Mouse (Mus musculus): ENCODE results near the gene Ovol3.

Gene Ovol3

DNA sequence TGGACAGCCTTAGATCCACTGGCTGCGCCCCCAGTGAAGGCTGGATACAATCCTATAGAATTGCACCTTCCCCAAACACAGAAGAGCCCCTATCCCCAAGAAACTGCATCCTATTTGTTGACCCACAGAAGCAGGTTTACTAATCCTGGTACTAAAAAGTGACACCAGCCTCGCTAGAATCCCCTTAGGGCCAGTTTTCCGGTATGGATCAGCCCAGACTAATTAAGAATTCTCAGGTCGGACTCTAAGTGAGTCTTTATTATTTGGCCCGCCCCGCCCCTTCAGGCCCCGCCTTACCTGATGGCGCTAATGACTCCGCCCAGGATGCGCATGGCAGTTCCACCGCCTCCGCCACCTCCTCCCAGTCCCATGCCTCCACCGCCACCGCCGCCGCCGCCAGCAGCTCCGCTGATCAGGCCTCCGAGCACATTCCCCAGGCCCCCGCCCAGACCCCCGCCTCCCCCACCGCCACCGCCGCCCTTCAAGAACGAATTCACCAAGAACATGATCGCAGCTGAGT, 41.9 kb downstream of the Ovol3 start:
- DNase-seq, result peak; percentile 89

DNA sequence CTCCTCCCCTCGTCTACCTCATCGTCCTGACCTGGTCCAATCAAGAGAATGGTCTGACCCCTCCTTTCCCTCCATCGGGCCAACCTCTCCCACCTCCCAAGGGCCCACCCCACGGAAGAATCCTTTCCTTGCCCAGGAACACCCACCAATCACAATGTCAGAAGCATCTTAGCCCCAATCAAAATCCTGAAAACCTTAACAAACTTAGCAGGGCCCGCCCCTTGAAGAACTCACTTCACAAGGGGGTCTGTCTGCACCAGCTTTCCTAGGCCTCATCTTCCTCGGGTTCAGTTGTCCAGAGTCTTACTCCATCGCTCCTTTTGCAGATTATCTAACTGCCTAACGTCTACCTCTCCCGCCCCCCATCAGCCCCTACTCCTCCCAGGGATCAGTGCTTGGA, 42.5 kb downstream of the Ovol3 start:
- DNase-seq, result peak; percentile 51

DNA sequence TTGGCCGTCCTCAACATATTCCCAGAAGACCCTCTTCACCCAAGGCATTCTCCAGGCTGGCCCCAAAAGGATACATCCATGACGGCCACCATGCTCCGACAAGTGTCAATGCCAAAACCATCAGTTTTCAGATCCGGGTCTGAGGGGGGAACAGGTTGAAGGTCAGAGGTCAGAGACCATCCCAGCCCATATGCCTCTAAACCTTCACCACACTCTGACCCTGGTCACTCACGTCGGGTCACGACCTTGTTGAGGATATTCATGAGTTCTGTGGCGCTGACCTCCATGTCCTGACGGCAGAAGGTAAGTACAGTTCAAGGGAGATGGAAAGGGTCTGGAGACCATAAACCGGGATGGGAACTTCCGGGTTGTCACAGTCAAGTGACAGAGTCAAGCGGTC, 43.4 kb downstream of the Ovol3 start:
- peak; percentile 50 for DNase-seq

DNA sequence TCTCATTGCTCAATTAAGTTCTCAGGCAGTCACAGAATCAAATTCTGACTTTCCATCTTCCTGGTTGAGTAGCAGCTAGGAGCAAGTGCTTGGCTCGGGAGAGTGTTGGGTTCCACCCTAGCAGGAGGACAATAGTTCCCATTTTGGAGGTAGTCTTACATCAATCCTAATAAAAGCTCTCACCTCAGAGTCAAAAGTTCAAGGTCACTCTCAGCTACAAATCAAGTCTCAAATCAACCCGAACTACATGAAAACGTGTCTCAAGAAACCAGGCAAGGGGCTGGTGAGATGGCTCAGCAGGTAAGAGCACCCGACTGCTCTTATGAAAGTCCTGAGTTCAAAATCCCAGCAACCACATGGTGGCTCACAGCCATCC, 46.4 kb downstream of the Ovol3 start:
- no peak for DNase-seq

DNA sequence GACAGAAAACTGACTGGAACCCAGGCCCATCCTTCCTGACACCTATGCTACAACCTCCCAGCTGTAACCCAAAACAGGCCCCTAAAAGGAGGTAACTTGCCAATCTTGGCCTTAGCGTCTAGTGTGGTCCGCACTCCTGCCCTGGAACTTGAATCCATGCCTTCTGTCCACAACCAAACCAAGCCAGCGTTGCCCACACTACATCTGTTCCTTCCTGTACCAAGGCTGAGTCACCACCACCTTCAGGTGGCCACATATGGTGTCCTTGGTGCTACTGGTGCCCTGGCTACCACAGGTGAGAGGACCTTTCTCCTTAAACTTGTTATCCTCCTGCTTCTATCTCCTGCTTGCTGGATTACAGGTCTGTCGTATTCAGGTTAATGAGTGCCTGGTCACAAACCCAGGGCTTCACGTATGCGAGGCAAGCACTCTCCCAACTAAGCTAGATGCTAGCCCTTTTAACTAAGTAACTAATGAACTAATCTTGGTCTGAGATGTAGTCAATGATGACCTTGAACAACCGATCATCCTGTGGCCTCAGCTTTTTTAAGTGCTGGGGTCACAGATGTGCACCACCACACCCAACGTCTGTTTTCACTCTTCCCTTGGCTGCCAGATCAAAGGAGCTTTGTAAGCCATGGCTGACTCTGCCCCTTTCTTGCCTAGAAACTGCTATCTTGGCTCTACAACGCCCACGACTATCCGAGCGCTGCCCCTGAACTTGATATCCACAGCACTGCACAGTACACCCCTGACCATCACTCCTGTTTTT, 47.0 kb downstream of the Ovol3 start:
- no peak for DNase-seq

DNA sequence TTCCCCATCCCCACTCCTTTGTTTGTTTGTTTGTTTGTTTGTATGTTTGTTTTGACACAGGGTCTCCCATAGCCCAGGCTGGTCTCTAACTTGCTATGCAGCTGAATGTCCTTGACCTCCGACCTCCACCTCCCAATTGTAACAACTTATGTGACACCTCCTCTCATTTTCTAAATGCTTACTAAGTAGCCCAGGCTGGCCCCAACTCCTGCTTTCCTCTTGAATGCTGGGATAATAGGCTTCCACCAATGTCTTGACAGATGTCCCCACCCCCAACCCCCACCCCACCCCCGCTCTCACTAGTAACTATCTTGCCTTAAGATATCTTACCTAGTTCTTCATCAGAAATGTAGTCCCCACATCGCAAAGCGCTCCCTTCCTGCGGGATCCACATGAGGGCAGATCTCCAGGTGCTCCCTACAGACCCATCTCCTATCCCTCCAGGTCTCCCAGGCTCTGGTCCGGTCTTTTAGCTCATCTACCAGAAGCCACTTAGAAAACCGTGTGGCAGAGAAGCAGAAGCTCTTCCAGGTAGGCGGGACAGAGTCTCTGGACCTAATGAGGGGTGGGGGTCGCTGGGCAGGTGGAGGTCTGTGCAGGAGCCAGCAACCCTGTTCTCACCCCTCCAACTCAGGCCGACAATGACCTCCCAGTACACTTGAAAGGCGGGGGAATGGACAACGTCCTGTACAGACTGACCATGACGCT, 50.7 kb downstream of the Ovol3 start:
- DNase-seq, result no peak

DNA sequence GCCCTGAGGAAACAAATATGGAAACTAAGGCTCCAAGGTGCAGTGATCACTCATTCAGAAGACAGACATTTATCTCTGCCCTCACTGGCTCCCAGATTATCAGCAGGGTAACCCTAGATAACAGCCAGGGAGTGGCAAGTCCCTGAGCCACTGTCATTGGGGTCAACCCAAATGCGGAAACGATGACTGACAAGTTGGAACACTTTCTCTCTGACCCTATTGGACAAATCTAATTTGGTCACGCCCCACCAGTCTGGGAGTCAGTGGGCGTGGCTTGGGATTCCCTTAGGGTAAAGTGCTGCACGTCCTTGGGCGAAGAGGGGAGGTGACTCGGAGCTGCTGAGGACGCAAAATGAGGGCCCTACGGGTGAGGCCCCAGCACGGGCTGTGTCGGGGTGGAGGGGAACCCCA, 51.6 kb downstream of the Ovol3 start, which contains the start of gene Cox7a1:
Gene Cox7a1 (plus strand): TSS at position 266 of the 411 bp plus-strand sequence.
- peak; percentile 78 for DNase-seq

Measured in cerebellum, adult 9-11 months (tissue).